Mouse (Mus musculus) C2C12 (cell line): ENCODE measurements around the gene Cabin1. TPM values are rescaled to one million over a fixed set of nuclear protein-coding genes. Genes with fewer than 3 reads are reported as not detected.

Source experiments
- H3K27me3 ChIP-seq: one replicate; pipeline ENCODE4 v1.6.1; 2011; ENCODE audit not compliant: control insufficient read depth, insufficient read depth, insufficient read length
- H3K36me3 ChIP-seq: one replicate; pipeline ENCODE4 v1.6.1; 2011; ENCODE audit not compliant: control insufficient read depth, insufficient read depth
- H3K4me3 ChIP-seq: one replicate; pipeline ENCODE4 v1.5.1; 2011; ENCODE audit warnings: mild to moderate bottlenecking, control low read depth; ENCODE audit not compliant: poor library complexity, insufficient read depth, severe bottlenecking
- H3K79me2 ChIP-seq: one replicate; pipeline ENCODE4 v1.6.1; 2011; ENCODE audit not compliant: control insufficient read depth, insufficient read depth
- H3K79me3 ChIP-seq: one replicate; pipeline ENCODE4 v1.6.1; 2011; ENCODE audit warnings: low read depth, control low read depth
- H3ac ChIP-seq: one replicate; pipeline ENCODE3; 2011; ENCODE audit warnings: low read depth; ENCODE audit not compliant: control insufficient read depth, insufficient read length
- CEBPB ChIP-seq: IDR thresholded peaks from one replicate; pipeline ENCODE4 v1.6.1; 2011; ENCODE audit warnings: low read depth, mild to moderate bottlenecking, control low read depth, moderate library complexity
- CTCF ChIP-seq: IDR thresholded peaks from one replicate; pipeline ENCODE4 v1.5.1; 2011; ENCODE audit not compliant: control insufficient read depth, insufficient read depth, insufficient read length
- FOSL1 ChIP-seq: IDR thresholded peaks from one replicate; pipeline ENCODE4 v1.8.0; 2011; ENCODE audit warnings: mild to moderate bottlenecking, low read length; ENCODE audit not compliant: poor library complexity, insufficient read depth, severe bottlenecking
- MAX ChIP-seq: IDR thresholded peaks from one replicate; pipeline ENCODE4 v1.6.1; 2011; ENCODE audit warnings: mild to moderate bottlenecking, control low read depth
- MYOD1 ChIP-seq: IDR thresholded peaks from one replicate; pipeline ENCODE4 v1.6.1; 2011; ENCODE audit warnings: low read depth; ENCODE audit not compliant: control insufficient read depth, insufficient read length
- MYOG ChIP-seq: IDR thresholded peaks from one replicate; pipeline ENCODE4 v1.6.1; 2011; ENCODE audit not compliant: control insufficient read depth, insufficient read length; ENCODE audit errors: extremely low read depth
- USF1 ChIP-seq: IDR thresholded peaks from one replicate; pipeline ENCODE4 v1.6.1; 2011; ENCODE audit warnings: low read depth, mild to moderate bottlenecking, control low read depth, moderate library complexity
- polyA plus RNA-seq: library from polyadenylated mRNA; unstranded; fragments of >200 nt; fragmentation: generic; extraction: Trizol; gene quantifications from one replicate; pipeline ENCODE4 v1.2.1, GENCODE M21; 2012; ENCODE audit warnings: missing spikeins

Gene Cabin1
- polyA plus RNA-seq, 1 experiment = 24.5 TPM

DNA sequence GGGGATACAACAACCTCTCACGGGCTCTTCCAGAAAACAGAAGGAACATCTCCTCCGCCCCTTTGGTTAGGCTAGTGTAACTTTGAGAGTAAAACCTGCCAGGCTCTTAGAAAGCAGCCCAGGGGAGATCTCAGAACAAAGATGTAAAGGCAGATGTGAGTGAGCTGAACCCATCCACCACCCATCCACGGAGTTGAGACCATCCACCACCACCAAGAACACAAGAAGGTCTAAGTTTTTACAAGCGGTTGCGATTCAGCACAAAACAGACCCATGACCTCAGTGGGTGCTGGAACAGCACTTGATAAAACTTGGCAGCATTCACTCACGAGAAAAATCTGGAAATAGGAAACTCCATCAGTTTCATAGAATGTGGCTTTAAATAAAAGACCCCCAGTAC is 138.2 kb downstream of the Cabin1 start:
- TF ChIP-seq MYOD1 = no peak
- TF ChIP-seq USF1 = no peak
- no peak for TF ChIP-seq FOSL1
- TF ChIP-seq MYOG = no peak
- TF ChIP-seq CEBPB = no peak
- no peak for TF ChIP-seq CTCF
- TF ChIP-seq MAX = no peak
- H3K79me2 ChIP-seq = no peaks in the 10 kb centered on the region
- no peaks in the 10 kb centered on the region for H3K36me3 ChIP-seq

GRCm38 (mm10) chr10:75620818-75621217 is 143.3 kb downstream of the Cabin1 start:
- H3K79me2 ChIP-seq = no peaks in the 10 kb centered on the region
- H3K27me3 ChIP-seq = no peaks in the 10 kb centered on the region
- no peaks in the 10 kb centered on the region for H3K36me3 ChIP-seq
- H3K79me3 ChIP-seq = no peaks in the 10 kb centered on the region
- no peak overlapping the region for H3K4me3 ChIP-seq
- TF ChIP-seq MYOD1 (no peak), MAX (no peak), CEBPB (no peak), MYOG (no peak), USF1 (no peak), FOSL1 (no peak), CTCF (no peak)
- H3ac ChIP-seq = no peak overlapping the region

More for the DNA sequence above, 138.2 kb downstream of the Cabin1 start:
- Histone ChIP-seq H3K79me3 (no peaks in the 10 kb centered on the region), H3ac (no peak overlapping the region), H3K27me3 (no peaks in the 10 kb centered on the region), H3K4me3 (no peak overlapping the region)

DNA sequence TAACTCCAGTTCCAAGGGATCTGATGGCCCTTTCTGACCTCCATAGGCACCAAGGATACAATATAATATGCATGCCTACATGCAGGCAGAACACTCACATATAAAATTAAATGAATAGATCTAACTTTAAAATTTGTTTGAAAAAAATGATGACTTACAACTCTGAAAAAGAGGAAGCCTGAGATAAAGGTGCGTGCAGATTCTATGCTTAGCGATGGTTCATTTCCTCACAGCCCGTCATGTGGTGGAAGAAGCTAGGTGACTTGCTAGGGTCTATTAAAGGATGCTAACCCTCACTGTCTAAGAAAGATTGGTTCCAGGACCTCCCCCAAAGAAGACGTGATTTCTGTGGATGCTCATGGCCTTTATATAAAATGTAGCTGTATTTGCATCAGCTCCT is 148.1 kb downstream of the Cabin1 start:
- TF ChIP-seq CEBPB (no peak), MYOG (no peak), USF1 (no peak), CTCF (no peak), MYOD1 (no peak), FOSL1 (no peak)
- Histone ChIP-seq H3K36me3 (no peaks in the 10 kb centered on the region), H3K79me3 (no peaks in the 10 kb centered on the region), H3K27me3 (peaks cover 4% of the 10 kb centered on the region), H3K79me2 (no peaks in the 10 kb centered on the region), H3K4me3 (no peak overlapping the region), H3ac (no peak overlapping the region)

DNA sequence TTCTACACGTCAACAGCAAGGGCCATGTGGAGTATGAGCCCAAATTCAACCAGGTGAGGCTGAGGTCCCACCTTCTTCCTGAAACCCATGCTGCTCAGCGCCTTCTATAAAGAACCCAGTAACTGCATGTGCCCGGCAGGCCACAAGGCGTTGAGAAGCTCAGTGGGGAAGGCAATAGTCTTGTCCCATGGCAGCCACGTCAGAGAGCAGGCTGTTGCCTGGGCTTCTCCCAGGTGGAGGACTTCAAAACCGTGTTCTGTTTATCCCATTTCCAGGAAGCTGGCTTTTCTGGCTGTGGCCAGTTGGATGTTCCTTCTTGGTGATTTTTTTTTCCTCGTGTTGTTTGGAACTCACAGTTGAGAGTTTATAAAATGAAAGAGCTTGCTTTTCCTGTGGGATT is 153.7 kb downstream of the Cabin1 start:
- Histone ChIP-seq H3K79me3 (no peaks in the 10 kb centered on the region), H3K79me2 (no peaks in the 10 kb centered on the region), H3K27me3 (peaks cover 1% of the 10 kb centered on the region), H3ac (no peak overlapping the region), H3K36me3 (no peaks in the 10 kb centered on the region), H3K4me3 (no peak overlapping the region)
- no peak for TF ChIP-seq CTCF
- no peak for TF ChIP-seq USF1
- TF ChIP-seq CEBPB = no peak
- no peak for TF ChIP-seq MYOG
- TF ChIP-seq MYOD1 = no peak
- no peak for TF ChIP-seq FOSL1
- no peak for TF ChIP-seq MAX

DNA sequence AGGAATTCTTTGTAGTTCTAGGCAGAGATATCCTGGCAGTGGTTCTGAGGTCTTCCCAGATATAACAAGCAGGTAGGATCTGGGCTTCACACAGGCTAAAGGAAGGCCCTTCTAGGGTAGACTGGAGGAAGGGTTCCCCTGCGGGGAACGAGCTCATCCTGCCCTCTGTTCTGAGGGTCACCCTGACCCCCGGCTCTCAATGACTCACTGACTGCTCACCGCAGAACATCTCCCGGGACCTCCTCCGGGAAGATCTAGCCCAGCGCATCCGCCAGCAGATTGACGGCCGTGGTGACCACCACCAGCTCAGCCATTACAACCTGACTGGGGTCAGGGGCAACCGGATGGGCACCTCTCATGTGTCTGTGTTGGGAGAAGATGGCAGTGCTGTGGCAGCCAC is 155.2 kb downstream of the Cabin1 start:
- H3K79me2 ChIP-seq = no peaks in the 10 kb centered on the region
- H3K27me3 ChIP-seq = no peaks in the 10 kb centered on the region
- H3K79me3 ChIP-seq = no peaks in the 10 kb centered on the region
- TF ChIP-seq FOSL1 (no peak), MYOD1 (no peak), USF1 (no peak), CTCF (no peak), MAX (no peak), CEBPB (no peak), MYOG (no peak)
- no peak overlapping the region for H3K4me3 ChIP-seq
- H3K36me3 ChIP-seq = no peaks in the 10 kb centered on the region
- no peak overlapping the region for H3ac ChIP-seq

DNA sequence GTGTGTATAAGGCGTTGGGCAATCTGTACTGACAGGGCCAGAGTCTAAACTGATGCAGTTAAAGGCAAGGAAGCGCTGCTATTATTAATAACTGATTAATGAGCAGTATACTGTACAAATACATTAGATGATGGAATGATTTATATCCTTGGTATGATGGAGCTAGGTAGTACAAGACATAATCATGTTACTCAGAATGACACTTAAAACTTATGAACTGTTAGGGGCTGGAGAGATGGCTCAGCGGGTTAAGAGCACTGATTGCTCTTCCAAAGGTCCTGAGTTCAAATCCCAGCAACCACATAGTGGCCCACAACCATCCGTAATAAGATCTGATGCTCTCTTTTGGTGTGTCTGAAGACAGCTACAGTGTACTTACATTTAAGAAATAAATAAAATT is 156.9 kb downstream of the Cabin1 start:
- Histone ChIP-seq H3ac (no peak overlapping the region), H3K27me3 (peaks cover 7% of the 10 kb centered on the region), H3K36me3 (no peaks in the 10 kb centered on the region), H3K4me3 (no peak overlapping the region), H3K79me2 (no peaks in the 10 kb centered on the region), H3K79me3 (no peaks in the 10 kb centered on the region)
- TF ChIP-seq USF1 (no peak), CEBPB (no peak), FOSL1 (no peak), MYOG (no peak), CTCF (no peak), MYOD1 (no peak), MAX (no peak)
